Mouse (Mus musculus) heart, postnatal 0 days (tissue): ENCODE results near the gene Ints6l.

ENCODE experiments used
- CTCF ChIP-seq: IDR thresholded peaks from 2 replicates; pipeline ENCODE4 v1.5.1; 2016; ENCODE audit warnings: antibody characterized with exemption, control low read depth, low read depth
- EP300 ChIP-seq: IDR thresholded peaks from 2 replicates; pipeline ENCODE4 v1.6.1; 2016; ENCODE audit warnings: antibody characterized with exemption, low read depth

DNA sequence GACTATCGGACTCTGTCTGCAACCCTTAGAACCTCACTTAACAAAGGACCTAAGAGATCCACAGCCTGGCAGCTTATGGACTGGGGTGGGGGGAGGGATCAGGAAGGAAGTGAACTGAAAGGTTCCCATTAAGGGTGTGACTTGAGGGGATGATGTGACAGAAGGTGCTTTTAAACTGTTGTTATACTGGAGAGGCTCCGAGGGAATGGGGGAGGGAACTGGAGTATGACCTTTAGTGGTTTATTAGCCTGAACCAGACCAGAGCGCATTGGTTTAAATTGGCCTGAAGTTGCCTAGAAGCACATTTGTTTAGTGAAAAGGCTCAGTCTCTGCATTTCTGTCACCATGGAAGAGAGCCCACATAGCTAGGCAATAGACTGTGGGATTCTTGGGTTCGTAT lies 13.0 kb downstream of the Ints6l start:
- no peak for TF ChIP-seq EP300
- no peak for TF ChIP-seq CTCF
